Mouse (Mus musculus): ENCODE measurements around the gene Hells. TPM values are rescaled to one million over a fixed set of nuclear protein-coding genes. Genes with fewer than 3 reads are reported as not detected.

Hells gene
- total RNA-seq (2023): 29.6 and 39.2 TPM in 2 replicates

DNA sequence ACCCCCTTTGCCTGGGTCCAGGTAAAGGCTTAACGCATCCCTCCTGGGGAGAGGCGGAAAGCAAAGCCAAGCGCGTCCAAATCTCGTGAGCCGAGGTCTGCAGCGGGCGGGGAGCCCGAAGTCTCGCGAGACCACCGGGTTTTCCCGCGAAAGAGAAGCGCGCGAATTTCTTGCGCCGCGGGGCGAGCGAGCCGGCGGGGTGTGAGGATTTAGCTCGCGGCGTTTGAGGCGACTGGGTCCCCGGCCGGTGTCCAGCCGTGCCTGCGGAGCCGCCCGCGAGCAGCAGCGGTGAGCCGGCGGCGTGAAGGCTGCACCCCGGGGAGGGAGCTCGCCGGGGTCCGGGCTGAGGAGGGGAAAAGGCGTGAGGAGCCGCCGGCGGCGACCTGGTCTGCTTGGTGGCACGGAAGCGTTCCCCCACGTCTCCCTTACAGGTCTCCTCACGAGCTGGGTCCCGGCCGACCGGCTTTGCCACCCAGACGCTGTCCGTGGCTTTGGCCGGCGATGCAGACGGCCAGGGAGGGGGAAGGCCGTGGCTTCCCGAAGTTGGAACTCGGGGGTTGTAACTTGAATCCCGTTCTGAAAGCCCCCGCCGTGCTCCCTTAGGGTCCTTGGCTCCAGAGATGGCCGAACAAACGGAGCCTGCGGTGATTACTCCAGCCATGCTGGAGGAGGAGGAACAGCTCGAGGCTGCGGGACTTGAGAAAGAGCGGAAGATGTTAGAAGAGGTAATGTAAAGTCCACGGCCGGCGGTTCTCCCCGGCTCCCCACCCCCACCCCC is at the start of gene Hells:
TSS of gene Hells (plus strand) at position 128 of the 778 bp plus-strand sequence.

DNA sequence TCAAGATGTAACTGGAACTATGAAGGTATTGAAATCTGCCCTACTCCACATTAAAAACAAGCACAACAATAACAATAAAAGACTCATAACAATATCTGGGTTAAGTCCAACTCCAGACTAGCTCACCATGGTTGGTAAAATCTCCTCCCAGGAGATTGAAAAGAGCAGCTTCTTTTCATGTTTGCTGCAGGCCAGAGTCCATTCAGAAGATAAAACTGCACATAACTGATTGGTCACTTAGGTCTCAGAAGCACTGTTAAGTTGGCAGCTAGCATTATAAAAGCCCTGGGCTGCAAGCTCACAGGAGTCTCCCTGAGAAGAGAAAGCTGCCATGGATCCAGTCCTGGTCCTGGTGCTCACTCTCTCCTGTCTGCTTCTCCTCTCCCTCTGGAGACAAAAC is 76.0 kb downstream of the Hells start, which contains the start of gene Cyp2c55:
TSS of gene Cyp2c55 (plus strand) at position 305 of the 400 bp plus-strand sequence.

Other genes starting within 250 kb of the Hells start
- gene Noc3l, start 111.7 kb upstream of the Hells start, total RNA-seq (2023): 2.3 and 2.8 TPM in 2 replicates
- 0.66 and 1.1 TPM in 2 replicates for gene Tbc1d12, start 94.3 kb upstream of the Hells start, total RNA-seq (2023)
- gene Cyp2c55, start 76.1 kb downstream of the Hells start, total RNA-seq (2023): not detected in 2 replicates
- not detected in 2 replicates for gene Cyp2c65, start 130.1 kb downstream of the Hells start, total RNA-seq (2023)
- gene Cyp2c66, start 183.0 kb downstream of the Hells start, total RNA-seq (2023): not detected in 2 replicates